Mouse (Mus musculus) lung, postnatal 36 days (tissue): ENCODE data around the gene Rabl6.
A peak's percentile ranks its signal among the peaks of the same experiment; 100 is the strongest.

ENCODE experiments used
- DNase-seq: peaks from one replicate; pipeline ENCODE4 v3.0.0; 2022; ENCODE audit warnings: mixed read lengths

Gene Rabl6

GRCm38 (mm10) chr2:25541644-25542367, 66.5 kb downstream of the Rabl6 start:
- peak; percentile 25 for DNase-seq

DNA sequence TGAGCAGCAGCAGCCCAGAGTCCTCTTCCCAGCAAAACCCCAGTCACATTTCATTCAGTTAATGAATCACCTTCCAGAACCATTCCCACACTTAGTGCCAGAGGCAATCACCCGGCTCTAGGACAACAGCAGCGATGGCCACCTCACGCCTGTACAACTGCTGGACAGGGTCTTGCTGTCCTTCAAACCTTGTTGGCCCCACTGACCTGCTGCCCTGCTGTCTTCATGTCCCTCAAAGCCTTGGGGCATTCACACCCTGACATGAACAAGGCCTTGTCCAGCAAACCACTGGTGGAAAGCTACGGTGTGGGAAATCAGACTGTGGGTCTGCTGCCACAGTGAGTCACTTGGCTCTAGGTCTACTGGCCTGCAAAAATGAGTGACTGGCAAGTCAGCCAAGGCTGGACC, 67.8 kb downstream of the Rabl6 start:
- no peak for DNase-seq

DNA sequence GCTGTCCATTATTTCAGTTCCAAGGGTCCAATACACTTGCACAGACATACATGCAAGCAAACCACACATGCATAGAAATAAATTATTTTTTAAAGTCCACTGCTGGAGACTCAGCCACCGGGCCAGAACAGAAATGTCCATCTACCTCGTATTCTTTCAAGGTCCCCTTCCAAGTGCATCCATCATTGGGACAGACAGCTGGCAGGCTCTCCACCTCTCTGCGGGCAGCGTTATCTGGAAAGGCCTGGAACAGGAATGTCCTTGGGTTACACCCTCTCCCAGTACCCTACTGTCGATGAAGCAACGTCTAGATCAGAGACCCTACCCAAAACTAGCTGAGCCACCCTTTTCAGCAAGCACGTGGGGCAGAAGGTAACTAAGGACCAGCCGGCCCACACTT, 71.8 kb downstream of the Rabl6 start:
- no peak for DNase-seq

GRCm38 (mm10) chr2:25534866-25535182, 73.5 kb downstream of the Rabl6 start:
- no peak for DNase-seq

DNA sequence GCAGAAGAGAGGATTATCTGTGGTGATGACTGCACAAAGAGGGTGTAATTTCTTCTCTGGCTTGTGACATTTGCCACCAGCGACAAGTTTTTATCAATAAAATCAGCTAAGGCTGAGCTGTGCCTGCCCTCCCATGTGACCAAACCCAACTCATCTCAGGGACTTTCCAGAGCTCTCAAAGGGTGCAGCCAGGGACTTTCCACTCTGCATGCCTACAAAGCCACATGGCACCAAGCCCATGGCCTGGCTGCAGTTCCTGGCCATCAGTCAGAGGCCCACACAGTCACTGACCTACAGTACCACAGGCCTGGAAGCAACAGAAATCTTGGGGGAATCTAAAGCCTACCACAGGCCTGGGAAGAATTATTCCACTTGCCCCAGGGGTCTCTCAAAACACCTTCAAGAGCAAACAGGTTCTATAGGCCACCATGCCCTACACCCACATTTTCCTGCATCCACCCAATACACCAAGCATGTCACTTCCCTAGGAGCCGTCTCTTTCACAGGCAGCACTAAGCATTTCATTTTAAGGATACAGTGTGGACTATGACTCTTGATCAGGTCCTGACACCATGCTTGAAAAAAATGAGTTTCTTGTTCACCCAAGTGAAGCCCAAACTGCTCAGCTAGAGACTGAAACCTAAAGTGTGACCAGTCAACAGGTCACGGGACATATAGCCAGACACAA, 74.0 kb downstream of the Rabl6 start:
- DNase-seq: peak; percentile 90

DNA sequence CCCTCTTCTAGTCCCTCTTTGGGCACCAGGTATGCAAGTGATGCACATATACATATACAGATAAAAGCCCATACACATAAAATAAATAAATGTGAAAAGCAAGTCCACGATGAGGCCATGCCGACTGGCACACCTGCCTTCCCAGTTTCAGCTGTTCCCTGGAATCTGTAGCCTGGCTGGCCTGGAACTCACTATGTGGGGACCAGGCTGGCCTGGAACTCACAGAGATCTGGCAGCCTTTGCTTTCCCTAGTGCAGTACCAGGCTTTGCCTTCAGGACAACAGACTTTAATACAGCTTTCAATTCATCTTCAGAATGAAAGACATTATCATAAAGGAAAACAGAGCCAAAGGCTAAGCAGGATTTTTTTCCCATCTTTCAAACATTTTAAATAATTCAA, 74.6 kb downstream of the Rabl6 start:
- DNase-seq: no peak
